16 mouse cellular contexts compared by ENCODE assay signal in genomic region chr7:80205705-80206589, GRCm38 (mm10). TPM values are rescaled to one million over a fixed set of nuclear protein-coding genes. Genes with fewer than 3 reads are reported as not detected.
DNase-seq lines count a peak whose midpoint lies in the region; ATAC-seq and TF ChIP-seq lines count a peak whose summit lies in the region.
"Had no signal": no experiment of that assay in that cellular context is flagged by ENCODE, and none has a peak within 500 bp of the region (broad histone marks: within the 10 kb centered on the region; RNA-seq: fewer than 3 reads in every experiment).

No protein-coding gene starts in this region.

- no peaks in the 10 kb centered on the region for H3K36me3 ChIP-seq in heart, embryonic 15.5 days
- H3K36me3 ChIP-seq in midbrain, embryonic 11.5 days (ENCODE audit: control insufficient read depth, insufficient read depth, low read length), result no peaks in the 10 kb centered on the region
- no peaks in the 10 kb centered on the region for H3K36me3 ChIP-seq in midbrain, embryonic 14.5 days (ENCODE audit: control insufficient read depth, insufficient read depth, low read length)
- no peaks in the 10 kb centered on the region; the same call in 1 of the 2 replicates for H3K36me3 ChIP-seq in limb, embryonic 15.5 days
- no peaks in the 10 kb centered on the region for H3K36me3 ChIP-seq in stomach, postnatal 0 days (ENCODE audit: control insufficient read depth, insufficient read depth, low read length)

- 83% methylated on average over 12 of the region's 12 CpGs for WGBS in heart, embryonic 15.5 days
- 86% methylated on average over 12 of the region's 12 CpGs for WGBS in midbrain, embryonic 11.5 days
- WGBS in midbrain, embryonic 14.5 days, result 87% methylated on average over 12 of the region's 12 CpGs
- WGBS in limb, embryonic 15.5 days, result 75% methylated on average over 12 of the region's 12 CpGs
- WGBS in stomach, postnatal 0 days, result 80% methylated on average over 12 of the region's 12 CpGs

- no peaks in the 10 kb centered on the region for H3K9me3 ChIP-seq in heart, embryonic 15.5 days (replicated peaks)
- no peaks in the 10 kb centered on the region for H3K9me3 ChIP-seq in midbrain, embryonic 11.5 days (ENCODE audit: control insufficient read depth, low read length)
- H3K9me3 ChIP-seq in midbrain, embryonic 14.5 days (ENCODE audit: control insufficient read depth, low read length), result no peaks in the 10 kb centered on the region
- H3K9me3 ChIP-seq in limb, embryonic 15.5 days, result no peaks in the 10 kb centered on the region
- no peaks in the 10 kb centered on the region for H3K9me3 ChIP-seq in stomach, postnatal 0 days (ENCODE audit: control insufficient read depth, low read length)
- H3K9me3 ChIP-seq: forebrain, embryonic 13.5 days had no signal

- no peak for TF ChIP-seq EP300 in stomach, postnatal 0 days (optimal IDR thresholded peaks at IDR 0.05)

- no peak overlapping the region for H3K9ac ChIP-seq in heart, embryonic 15.5 days
- no peak overlapping the region for H3K9ac ChIP-seq in midbrain, embryonic 11.5 days (ENCODE audit: low read length)
- H3K9ac ChIP-seq in midbrain, embryonic 14.5 days (replicated peaks; ENCODE audit: low read length), result no peak overlapping the region
- no peak overlapping the region for H3K9ac ChIP-seq in limb, embryonic 15.5 days
- no peak overlapping the region for H3K9ac ChIP-seq in stomach, postnatal 0 days (ENCODE audit: low read length)
- H3K9ac ChIP-seq: forebrain, embryonic 13.5 days had no signal

- H3K4me3 ChIP-seq in heart, embryonic 15.5 days, result no peak overlapping the region
- no peak overlapping the region for H3K4me3 ChIP-seq in midbrain, embryonic 11.5 days (ENCODE audit: low read depth, low read length)
- H3K4me3 ChIP-seq in midbrain, embryonic 14.5 days (replicated peaks; ENCODE audit: low read depth, low read length), result no peak overlapping the region
- H3K4me3 ChIP-seq in limb, embryonic 15.5 days, result no peak overlapping the region
- no peak overlapping the region for H3K4me3 ChIP-seq in stomach, postnatal 0 days (ENCODE audit: low read depth, low read length)
- no peak overlapping the region for H3K4me3 ChIP-seq in gastrocnemius, adult 2 months
- H3K4me3 ChIP-seq: forebrain, embryonic 13.5 days had no signal

- no peaks in the 10 kb centered on the region for H3K27me3 ChIP-seq in heart, embryonic 15.5 days
- no peaks in the 10 kb centered on the region for H3K27me3 ChIP-seq in midbrain, embryonic 11.5 days (ENCODE audit: control insufficient read depth, insufficient read depth, low read length)
- no peaks in the 10 kb centered on the region for H3K27me3 ChIP-seq in midbrain, embryonic 14.5 days (ENCODE audit: control insufficient read depth, insufficient read depth, low read length)
- H3K27me3 ChIP-seq in limb, embryonic 15.5 days, result no peaks in the 10 kb centered on the region
- no peaks in the 10 kb centered on the region for H3K27me3 ChIP-seq in stomach, postnatal 0 days (ENCODE audit: control insufficient read depth, insufficient read depth, low read length)
- H3K27me3 ChIP-seq: forebrain, embryonic 13.5 days; Patski had no signal

- ATAC-seq in heart, embryonic 15.5 days (replicated peaks; ENCODE audit: insufficient number of reproducible peaks, insufficient read depth, low FRiP score, low read depth), result no peak
- ATAC-seq in midbrain, embryonic 11.5 days (ENCODE audit: low FRiP score), result no peak
- ATAC-seq in midbrain, embryonic 14.5 days (ENCODE audit: low FRiP score, low TSS enrichment), result no peak
- no peak for ATAC-seq in limb, embryonic 15.5 days (ENCODE audit: insufficient number of reproducible peaks, low FRiP score, low TSS enrichment, low read depth)
- ATAC-seq in stomach, postnatal 0 days (ENCODE audit: low FRiP score, low TSS enrichment), result 0 out of 2 replicates have a peak, but pooled peaks have one; percentile 10
- ATAC-seq: forebrain, embryonic 13.5 days; inflammation-experienced regulatory T-cells, adult 6 months; Patski had no signal

- intact Hi-C loops in heart, postnatal 10 days (cut with DNase I), result no loop called here
- intact Hi-C loops in gastrocnemius, adult 2 months (cut with DNase I), result no loop called here

- no peak for TF ChIP-seq CTCF in stomach, postnatal 0 days (IDR thresholded peaks at IDR 0.05; ENCODE audit: low read depth)
- TF ChIP-seq CTCF in gastrocnemius, adult 2 months (IDR thresholded peaks at IDR 0.05), result no peak

- H3K4me1 ChIP-seq in heart, embryonic 15.5 days (replicated peaks), result peaks cover 82% of the 10 kb centered on the region
- H3K4me1 ChIP-seq in midbrain, embryonic 11.5 days (ENCODE audit: control insufficient read depth, insufficient read depth, low read length), result peaks cover 27% of the 10 kb centered on the region
- H3K4me1 ChIP-seq in midbrain, embryonic 14.5 days (ENCODE audit: control insufficient read depth, insufficient read depth, low read length), result peaks cover 35% of the 10 kb centered on the region
- peaks cover 75% of the 10 kb centered on the region for H3K4me1 ChIP-seq in limb, embryonic 15.5 days
- peaks cover 15% of the 10 kb centered on the region; the same call in 1 of the 2 replicates for H3K4me1 ChIP-seq in stomach, postnatal 0 days (replicated peaks; ENCODE audit: control insufficient read depth, insufficient read depth)

- 0 out of 2 replicates have a peak overlapping the region, but pooled peaks have one; percentile 9 for H3K27ac ChIP-seq in heart, embryonic 15.5 days
- H3K27ac ChIP-seq in midbrain, embryonic 11.5 days (ENCODE audit: low read depth, low read length), result no peak overlapping the region
- no peak overlapping the region for H3K27ac ChIP-seq in midbrain, embryonic 14.5 days (replicated peaks; ENCODE audit: low read depth, low read length)
- 0 out of 2 replicates have a peak overlapping the region, but pooled peaks have one; percentile 22 for H3K27ac ChIP-seq in limb, embryonic 15.5 days
- peak overlapping the region; percentile 97 for H3K27ac ChIP-seq in stomach, postnatal 0 days (replicated peaks)
- no peak overlapping the region for H3K27ac ChIP-seq in gastrocnemius, adult 2 months
- H3K27ac ChIP-seq: forebrain, embryonic 13.5 days had no signal

- no peak overlapping the region for H3K4me2 ChIP-seq in heart, embryonic 15.5 days
- H3K4me2 ChIP-seq in midbrain, embryonic 11.5 days, result no peak overlapping the region
- no peak overlapping the region for H3K4me2 ChIP-seq in midbrain, embryonic 14.5 days (ENCODE audit: low read length)
- H3K4me2 ChIP-seq in limb, embryonic 15.5 days, result no peak overlapping the region
- 0 out of 2 replicates have a peak overlapping the region, but pooled peaks have one; percentile 1 for H3K4me2 ChIP-seq in stomach, postnatal 0 days (replicated peaks; ENCODE audit: low read depth)
- H3K4me2 ChIP-seq: forebrain, embryonic 13.5 days had no signal

- no peak for DNase-seq in heart, postnatal 10 days
- peak; percentile 69 for DNase-seq in midbrain, embryonic 11.5 days (ENCODE audit: low spot score, missing footprints)
- DNase-seq in midbrain, embryonic 14.5 days, result no peak
- DNase-seq in stomach, postnatal 0 days (ENCODE audit: low spot score), result peak; percentile 30
- DNase-seq in gastrocnemius, adult 2 months, result no peak
- no peak for DNase-seq in thymus, postnatal 36 days
- DNase-seq: adrenal gland, postnatal 14 days; cerebellum, adult 11-12 months; gastrocnemius, postnatal 14 days had no signal

RNA-seq across cellular contexts. Expression of gene Sema4b, which starts 19.3 kb away (rescaled TPM):
- 12.4 and 14.0 TPM in 2 replicates for polyA plus RNA-seq in heart, embryonic 15.5 days (2015; fragmentation: Nextera tagmentation; extraction: Ambion mirVana)
- 10 to 100 TPM; 14.7 to 16.6 TPM for total RNA-seq in heart, postnatal 10 days (2021)
- 9.6 and 10.5 TPM in 2 replicates for polyA plus RNA-seq in midbrain, embryonic 11.5 days (2014; fragmentation: Nextera tagmentation; extraction: Ambion mirVana)
- 19.8 and 21.9 TPM in 2 replicates for polyA plus RNA-seq in midbrain, embryonic 14.5 days (2014; fragmentation: Nextera tagmentation; extraction: Ambion mirVana)
- 16.5 and 18.1 TPM in 2 replicates for polyA plus RNA-seq in limb, embryonic 15.5 days (2015; fragmentation: Nextera tagmentation; extraction: Ambion mirVana)
- 19.4 and 19.9 TPM in 2 replicates for polyA plus RNA-seq in stomach, postnatal 0 days (2015; fragmentation: Nextera tagmentation; extraction: Ambion mirVana)
- total RNA-seq in gastrocnemius, adult 2 months (2021), result 1 to 10 TPM; 1.8 to 2.1 TPM

RNA-seq across cellular contexts. Expression of gene Cib1, which starts 26.7 kb away (rescaled TPM):
- 48.7 and 65.4 TPM in 2 replicates for polyA plus RNA-seq in heart, embryonic 15.5 days (2015; fragmentation: Nextera tagmentation; extraction: Ambion mirVana)
- 10 to 100 TPM; 27.8 to 28.1 TPM for total RNA-seq in heart, postnatal 10 days (2021)
- 49.8 and 55.0 TPM in 2 replicates for polyA plus RNA-seq in midbrain, embryonic 11.5 days (2014; fragmentation: Nextera tagmentation; extraction: Ambion mirVana)
- 24.2 and 26.7 TPM in 2 replicates for polyA plus RNA-seq in midbrain, embryonic 14.5 days (2014; fragmentation: Nextera tagmentation; extraction: Ambion mirVana)
- 62.5 and 69.4 TPM in 2 replicates for polyA plus RNA-seq in limb, embryonic 15.5 days (2015; fragmentation: Nextera tagmentation; extraction: Ambion mirVana)
- 187 and 189 TPM in 2 replicates for polyA plus RNA-seq in stomach, postnatal 0 days (2015; fragmentation: Nextera tagmentation; extraction: Ambion mirVana)
- 1 to 10 TPM; 5.6 to 9.0 TPM for total RNA-seq in gastrocnemius, adult 2 months (2021)

RNA-seq across cellular contexts. Expression of gene Gdpgp1, which starts 26.7 kb away (rescaled TPM):
- polyA plus RNA-seq in heart, embryonic 15.5 days (2015; fragmentation: Nextera tagmentation; extraction: Ambion mirVana), result 2.7 and 3.8 TPM in 2 replicates
- total RNA-seq in heart, postnatal 10 days (2021), result 1 to 10 TPM; 2.2 to 2.4 TPM
- 3.8 and 4.5 TPM in 2 replicates for polyA plus RNA-seq in midbrain, embryonic 11.5 days (2014; fragmentation: Nextera tagmentation; extraction: Ambion mirVana)
- 4.0 TPM in 2 replicates for polyA plus RNA-seq in midbrain, embryonic 14.5 days (2014; fragmentation: Nextera tagmentation; extraction: Ambion mirVana)
- 3.2 and 3.8 TPM in 2 replicates for polyA plus RNA-seq in limb, embryonic 15.5 days (2015; fragmentation: Nextera tagmentation; extraction: Ambion mirVana)
- 2.9 and 3.2 TPM in 2 replicates for polyA plus RNA-seq in stomach, postnatal 0 days (2015; fragmentation: Nextera tagmentation; extraction: Ambion mirVana)
- total RNA-seq in gastrocnemius, adult 2 months (2021), result under 1 TPM; 0.79 to 0.86 TPM

RNA-seq across cellular contexts. Expression of gene Ttll13, which starts 40.2 kb away (rescaled TPM):
- polyA plus RNA-seq in heart, embryonic 15.5 days (2015; fragmentation: Nextera tagmentation; extraction: Ambion mirVana), result 0.63 and 1.2 TPM in 2 replicates
- total RNA-seq in heart, postnatal 10 days (2021), result under 1 TPM; 0.45 to 0.74 TPM
- polyA plus RNA-seq in midbrain, embryonic 11.5 days (2014; fragmentation: Nextera tagmentation; extraction: Ambion mirVana), result 0.53 and 0.91 TPM in 2 replicates
- 1.2 and 2.2 TPM in 2 replicates for polyA plus RNA-seq in midbrain, embryonic 14.5 days (2014; fragmentation: Nextera tagmentation; extraction: Ambion mirVana)
- 0.73 and 1.1 TPM in 2 replicates for polyA plus RNA-seq in limb, embryonic 15.5 days (2015; fragmentation: Nextera tagmentation; extraction: Ambion mirVana)
- polyA plus RNA-seq in stomach, postnatal 0 days (2015; fragmentation: Nextera tagmentation; extraction: Ambion mirVana), result 1.2 TPM in 2 replicates
- total RNA-seq in gastrocnemius, adult 2 months (2021), result under 1 TPM in 1 of 2 experiments, not detected in 1; 0.15 TPM
- total RNA-seq: megakaryocyte progenitor cell, adult 5-6 weeks had no signal
- polyA plus RNA-seq: C2C12; inflammation-experienced regulatory T-cells, adult 6 months had no signal

RNA-seq across cellular contexts. Expression of gene Ngrn, which starts 55.1 kb away (rescaled TPM):
- polyA plus RNA-seq in heart, embryonic 15.5 days (2015; fragmentation: Nextera tagmentation; extraction: Ambion mirVana), result 36.3 and 39.5 TPM in 2 replicates
- 10 to 100 TPM; 24.0 to 27.5 TPM for total RNA-seq in heart, postnatal 10 days (2021)
- 53.1 and 53.2 TPM in 2 replicates for polyA plus RNA-seq in midbrain, embryonic 11.5 days (2014; fragmentation: Nextera tagmentation; extraction: Ambion mirVana)
- 67.3 and 70.8 TPM in 2 replicates for polyA plus RNA-seq in midbrain, embryonic 14.5 days (2014; fragmentation: Nextera tagmentation; extraction: Ambion mirVana)
- polyA plus RNA-seq in limb, embryonic 15.5 days (2015; fragmentation: Nextera tagmentation; extraction: Ambion mirVana), result 48.7 and 49.2 TPM in 2 replicates
- 33.6 and 34.5 TPM in 2 replicates for polyA plus RNA-seq in stomach, postnatal 0 days (2015; fragmentation: Nextera tagmentation; extraction: Ambion mirVana)
- 10 to 100 TPM; 19.8 to 25.0 TPM for total RNA-seq in gastrocnemius, adult 2 months (2021)

Comparison
In these comparisons a context has a peak if more than half of its experiments do, and no peak if none do; other contexts are left out.
1. DNase-seq: peak in midbrain, embryonic 11.5 days (single experiment) and stomach, postnatal 0 days (single experiment); none in heart, postnatal 10 days (0 of 2), midbrain, embryonic 14.5 days (single experiment), gastrocnemius, adult 2 months (single experiment) and thymus, postnatal 36 days (0 of 2).
2. H3K27ac ChIP-seq: peak in heart, embryonic 15.5 days (single experiment), limb, embryonic 15.5 days (single experiment) and stomach, postnatal 0 days (single experiment); none in midbrain, embryonic 11.5 days (single experiment), midbrain, embryonic 14.5 days (single experiment) and gastrocnemius, adult 2 months (single experiment).